Mouse (Mus musculus): ENCODE measurements around the gene Hnrnpc.

The Hnrnpc gene

GRCm38 (mm10) chr14:52103474-52103855 is 363 bp downstream of the Hnrnpc start:
- under 1% methylated on average over 30 of the region's 30 CpGs for WGBS

DNA sequence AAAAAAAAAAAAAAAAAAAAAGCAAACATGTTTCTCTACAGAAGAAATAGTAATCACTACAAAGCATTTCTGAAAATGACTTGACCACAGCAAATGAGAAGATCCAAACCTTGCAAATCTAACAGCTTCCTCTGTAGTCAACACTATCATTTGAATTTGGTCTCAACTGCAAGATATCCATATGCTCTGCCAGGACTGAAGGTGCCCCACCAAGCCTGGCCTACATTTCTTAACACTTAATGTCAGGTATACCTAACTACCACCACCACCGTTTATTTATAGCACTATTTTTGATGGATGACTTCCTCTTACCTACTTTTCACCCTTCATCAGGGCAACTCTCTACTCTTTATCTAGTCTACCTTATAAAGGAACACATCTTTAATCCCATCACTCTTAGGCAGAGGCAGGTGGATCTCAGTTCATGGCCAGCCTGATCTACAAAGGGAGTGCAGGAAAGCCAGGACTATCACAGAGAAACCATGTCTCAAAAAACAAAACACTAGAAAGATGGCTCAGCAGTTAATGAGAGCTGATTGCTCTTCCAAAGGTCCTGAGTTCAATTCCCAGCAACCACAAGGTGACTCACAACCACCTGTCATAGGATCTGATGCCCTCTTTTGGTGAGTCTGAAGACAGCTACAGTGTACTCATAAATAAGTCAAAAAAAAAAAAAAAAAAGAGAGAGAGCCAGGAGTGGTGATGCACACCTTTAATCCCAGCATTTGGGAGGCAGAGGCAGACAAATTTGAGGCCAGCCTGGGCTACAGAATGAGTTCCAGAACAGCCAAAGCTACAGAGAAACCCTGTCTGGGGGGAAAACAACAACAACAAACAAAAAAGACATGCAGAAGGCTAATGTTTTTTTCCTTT is 2.3 kb downstream of the Hnrnpc start:
- WGBS: 82% methylated on average over 1 of the region's 1 CpGs

DNA sequence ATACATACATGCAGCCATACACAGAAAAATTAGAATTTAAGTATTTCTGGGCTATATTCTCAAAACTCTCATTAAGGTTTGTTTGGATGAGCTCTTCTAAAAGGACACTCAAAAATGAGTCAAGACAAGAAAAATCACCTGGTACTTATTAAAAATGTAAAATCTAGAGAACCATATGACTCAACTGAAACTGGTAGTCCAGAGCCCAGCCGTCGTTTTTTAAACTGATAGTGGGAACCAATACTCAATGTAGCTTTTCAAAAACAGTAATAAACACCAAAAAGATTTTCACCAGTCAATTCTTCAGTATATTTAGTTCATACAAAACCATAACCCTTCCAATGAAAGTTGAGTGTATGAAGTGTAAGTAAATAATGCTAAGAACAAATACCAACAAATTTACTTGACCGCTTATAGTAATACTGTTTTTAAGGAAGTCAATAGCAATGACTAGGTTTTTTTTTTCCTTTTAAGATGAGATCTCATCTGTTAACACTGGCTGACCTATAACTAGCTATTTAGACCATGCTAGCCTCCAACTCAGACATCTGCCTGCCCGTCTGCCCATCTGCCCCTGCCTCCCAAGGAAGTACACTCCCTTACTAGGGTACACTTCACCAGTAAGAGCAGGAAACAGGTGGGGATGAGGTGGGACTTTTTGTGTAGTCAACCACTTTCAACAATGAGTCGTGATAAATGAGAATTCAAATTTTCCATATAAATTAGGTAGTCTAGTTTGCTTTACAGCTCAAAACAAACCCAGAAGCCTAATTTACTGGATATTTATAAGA is 3.5 kb downstream of the Hnrnpc start:
- WGBS: 30% methylated on average over 5 of the region's 5 CpGs

- 32% methylated on average over 2 of the region's 2 CpGs for WGBS
These were observed 4.3 kb downstream of the Hnrnpc start for GRCm38 (mm10) chr14:52099563-52099962.

GRCm38 (mm10) chr14:52098387-52098786 is 5.4 kb downstream of the Hnrnpc start:
- 30% methylated on average over 3 of the region's 3 CpGs for WGBS

DNA sequence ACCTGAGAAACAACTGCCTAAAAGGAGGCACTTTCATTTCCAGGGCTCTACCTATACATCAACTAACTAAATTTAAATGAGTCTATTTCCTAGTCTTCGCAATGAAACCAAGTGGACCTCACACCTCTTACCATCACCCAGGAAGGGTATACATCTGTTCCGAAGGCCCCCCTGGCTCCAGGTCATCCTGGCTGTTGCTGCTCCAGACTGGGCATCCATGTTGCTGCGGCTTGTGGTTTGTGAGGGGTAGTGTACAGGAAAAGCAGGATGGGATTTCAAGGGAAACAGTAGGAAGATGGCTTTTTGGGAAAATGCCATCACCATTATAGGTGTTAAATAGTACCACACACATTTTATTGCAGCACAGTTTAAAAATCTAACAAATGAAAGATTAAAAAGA is 6.6 kb downstream of the Hnrnpc start:
- 83% methylated on average over 3 of the region's 3 CpGs for WGBS

DNA sequence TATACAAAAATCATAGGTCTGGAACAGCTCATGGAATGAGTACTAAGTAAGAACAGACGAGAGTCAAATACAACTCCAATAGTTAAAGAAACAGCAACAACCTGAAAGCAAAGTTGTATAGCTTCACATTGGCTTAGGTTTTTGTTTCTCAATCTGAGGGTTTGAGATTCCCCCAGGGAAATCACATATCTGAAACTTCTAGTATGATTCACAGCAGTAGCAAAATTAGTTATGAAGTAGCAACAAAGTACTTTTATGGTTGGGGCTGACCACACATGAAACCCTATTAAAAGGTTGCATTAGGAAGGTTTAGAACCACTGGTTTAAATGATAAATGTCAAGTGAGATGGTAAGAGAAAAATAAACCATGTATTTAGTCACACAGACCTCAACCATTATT is 9.3 kb downstream of the Hnrnpc start:
- WGBS: 51% methylated on average over 1 of the region's 1 CpGs

- 93% methylated on average over 15 of the region's 15 CpGs for WGBS
These were observed 32.2 kb downstream of the Hnrnpc start for GRCm38 (mm10) chr14:52071599-52072137.

- WGBS: 66% methylated on average over 4 of the region's 4 CpGs
These were observed 37.7 kb downstream of the Hnrnpc start for GRCm38 (mm10) chr14:52066135-52066534.

DNA sequence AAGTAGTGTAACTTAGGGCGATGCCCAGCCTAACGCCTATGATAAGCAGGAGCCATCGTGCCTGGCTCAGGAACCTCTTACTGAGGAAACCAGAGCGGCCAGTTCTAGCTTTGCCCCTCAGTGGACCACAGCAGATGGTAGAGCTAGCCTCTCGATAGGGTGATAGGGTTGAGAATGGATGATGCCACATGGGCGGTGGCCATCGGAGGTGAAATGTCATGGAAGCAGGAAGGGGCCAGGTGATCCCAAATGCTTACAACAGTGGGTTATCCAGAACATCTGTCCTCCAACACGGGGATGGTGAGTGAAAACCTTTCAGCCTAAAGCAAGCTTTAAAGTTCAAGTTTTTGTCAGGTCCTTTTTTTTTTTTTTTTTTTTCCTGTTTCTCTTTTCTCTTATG is 42.0 kb downstream of the Hnrnpc start:
- 90% methylated on average over 8 of the region's 8 CpGs for WGBS

GRCm38 (mm10) chr14:52060800-52061199 is 43.0 kb downstream of the Hnrnpc start:
- WGBS: 81% methylated on average over 1 of the region's 1 CpGs

DNA sequence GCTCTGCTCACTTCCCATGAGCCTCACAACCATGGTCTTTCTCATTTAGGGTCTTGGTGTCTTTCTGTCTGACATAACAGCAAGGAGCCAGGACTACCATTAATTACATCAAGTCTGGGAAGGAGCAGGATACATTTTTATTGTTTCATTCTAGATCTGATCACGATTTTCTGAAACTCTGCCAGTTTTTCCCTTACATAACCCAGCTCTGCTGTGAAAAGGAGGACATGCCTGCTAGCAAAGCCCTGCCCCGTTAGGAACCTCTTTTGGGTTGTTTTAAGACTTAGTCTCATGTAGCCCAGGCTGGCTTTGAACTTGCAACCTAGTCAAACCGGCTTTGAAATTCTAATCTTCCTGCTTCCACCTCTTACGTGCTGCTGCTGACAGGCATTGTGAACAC is 43.8 kb downstream of the Hnrnpc start:
- 52% methylated on average over 4 of the region's 4 CpGs for WGBS

DNA sequence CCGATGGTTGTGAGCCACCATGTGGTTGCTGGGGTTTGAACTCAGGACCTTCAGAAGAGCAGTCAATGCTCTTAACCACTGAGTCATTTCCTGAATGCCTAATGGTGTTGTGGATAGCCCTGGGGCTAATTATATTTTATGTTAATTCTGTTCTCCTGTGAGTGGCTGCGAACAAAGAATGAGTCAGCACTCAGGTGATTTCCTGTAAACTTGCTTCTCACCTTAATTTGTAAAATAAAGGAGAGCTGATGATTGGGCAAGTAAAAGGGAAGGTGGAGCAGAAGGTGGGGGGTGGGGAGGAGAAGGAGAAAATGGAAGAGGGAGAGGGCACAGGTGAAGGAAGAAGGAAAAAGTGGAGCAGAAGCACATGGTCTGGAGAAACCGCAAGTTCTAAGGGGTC is 51.1 kb downstream of the Hnrnpc start:
- 91% methylated on average over 3 of the region's 3 CpGs for WGBS

DNA sequence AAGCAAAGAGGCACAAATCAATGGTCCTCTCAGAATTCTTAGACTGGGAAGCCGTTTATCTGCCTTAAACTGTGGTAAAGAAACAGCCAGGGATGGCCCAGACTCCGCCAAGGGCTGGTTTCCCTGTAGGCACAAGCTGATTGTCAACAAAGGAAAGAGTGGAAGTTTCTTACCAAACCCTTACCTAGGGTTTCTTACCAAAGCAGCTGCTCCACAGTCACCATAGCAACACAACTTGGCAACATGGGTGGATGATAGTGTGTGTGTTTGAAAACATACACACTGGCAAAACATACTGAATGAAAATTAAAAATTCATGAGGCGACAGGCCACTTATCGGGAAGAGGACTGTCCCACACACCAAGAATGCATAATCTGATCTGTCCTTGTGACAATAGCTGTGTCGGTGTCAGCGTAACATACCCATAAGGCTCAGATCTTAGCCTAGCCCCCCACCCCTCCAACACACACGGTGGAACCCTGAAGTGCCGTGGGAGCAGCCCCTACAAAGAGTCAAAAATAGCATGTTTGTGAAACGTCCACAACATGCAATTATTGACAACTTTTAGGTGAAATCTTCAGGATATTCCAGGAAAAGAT is 57.8 kb downstream of the Hnrnpc start:
- WGBS: 57% methylated on average over 9 of the region's 9 CpGs

GRCm38 (mm10) chr14:52044901-52045678 is 58.7 kb downstream of the Hnrnpc start:
- 13% methylated on average over 8 of the region's 8 CpGs for WGBS

DNA sequence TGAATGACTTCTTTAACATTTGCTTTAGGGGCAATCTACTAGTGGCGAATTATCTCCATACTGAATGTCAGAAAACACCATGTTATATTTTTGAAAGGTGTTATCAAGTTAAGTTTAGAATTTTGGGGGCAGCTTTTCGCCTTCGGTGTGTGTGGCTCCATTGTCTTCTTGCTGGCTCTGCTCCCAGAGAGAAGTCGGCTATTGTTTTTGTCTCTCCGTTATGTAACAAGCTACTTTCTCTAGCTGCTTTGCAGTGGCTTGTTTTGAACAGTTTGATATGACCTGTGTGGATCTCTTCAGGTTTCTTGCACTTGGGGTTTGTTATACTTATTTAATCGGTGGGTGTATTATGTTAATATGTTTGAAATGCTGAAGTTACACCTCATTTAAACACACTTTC is 60.4 kb downstream of the Hnrnpc start:
- WGBS: 35% methylated on average over 6 of the region's 6 CpGs

DNA sequence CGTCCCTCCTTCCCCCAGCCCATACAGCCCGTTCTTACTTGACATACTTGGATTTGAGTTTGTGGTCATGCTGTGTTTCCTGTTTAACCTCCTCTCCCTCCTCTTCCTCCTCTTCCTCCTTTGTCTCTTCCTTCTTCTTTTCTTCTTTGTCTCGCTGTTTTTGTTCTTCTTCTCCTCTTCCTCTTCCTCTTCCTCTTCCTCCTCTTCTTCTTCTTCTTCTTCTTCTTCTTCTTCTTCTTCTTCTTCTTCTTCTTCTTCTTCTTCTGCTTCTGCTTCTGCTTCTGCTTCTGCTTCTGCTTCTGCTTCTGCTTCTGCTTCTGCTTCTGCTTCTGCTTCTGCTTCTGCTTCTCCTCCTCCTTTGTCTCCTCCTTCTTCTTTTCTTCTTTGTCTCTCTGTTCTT is 61.5 kb downstream of the Hnrnpc start, which contains the start of gene Olfr221:
Olfr221 (minus strand) TSS at position 101 of the 400 bp plus-strand sequence.
- 61% methylated on average over 3 of the region's 3 CpGs for WGBS

- 92% methylated on average over 5 of the region's 5 CpGs for WGBS
These were observed 64.5 kb downstream of the Hnrnpc start for GRCm38 (mm10) chr14:52039332-52039731.

DNA sequence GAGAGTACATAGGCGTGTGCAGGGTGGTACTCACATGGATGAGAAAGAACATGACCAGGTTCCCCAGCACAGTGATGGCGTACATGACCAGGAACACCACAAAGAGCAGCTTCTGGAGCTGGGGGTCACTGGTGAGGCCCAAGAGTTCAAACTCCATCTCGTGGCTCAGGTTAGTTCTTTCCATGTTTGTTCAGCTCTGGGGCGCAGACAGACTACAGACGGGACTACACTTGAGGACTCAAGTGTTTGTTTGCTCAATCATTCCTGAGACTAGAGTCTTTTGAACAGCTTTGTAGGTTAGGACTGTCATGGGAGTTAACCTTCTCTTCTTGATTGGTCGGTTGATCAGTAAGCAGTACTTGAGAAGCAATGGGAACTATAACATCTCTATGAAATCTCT is 67.9 kb downstream of the Hnrnpc start:
- WGBS: 95% methylated on average over 6 of the region's 6 CpGs

DNA sequence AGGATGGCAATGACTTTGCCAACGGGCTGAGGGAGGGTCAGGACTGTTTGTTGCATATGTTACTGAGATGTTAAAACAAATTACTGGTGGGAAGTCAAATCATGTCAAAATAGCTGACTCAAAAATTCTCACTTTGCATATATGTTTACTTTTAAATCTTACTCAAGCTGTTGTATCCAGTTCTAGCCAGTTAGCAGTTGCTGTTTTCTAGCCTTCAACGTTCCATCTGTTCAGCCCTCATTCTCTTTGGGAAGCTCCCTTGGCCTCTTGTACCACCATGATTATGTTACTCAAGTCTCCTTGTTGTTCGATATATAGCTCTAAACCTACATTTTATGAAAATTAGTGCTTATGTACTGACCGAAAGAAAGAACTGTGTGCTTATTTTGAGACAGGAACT is 77.5 kb downstream of the Hnrnpc start:
- 64% methylated on average over 4 of the region's 4 CpGs for WGBS

DNA sequence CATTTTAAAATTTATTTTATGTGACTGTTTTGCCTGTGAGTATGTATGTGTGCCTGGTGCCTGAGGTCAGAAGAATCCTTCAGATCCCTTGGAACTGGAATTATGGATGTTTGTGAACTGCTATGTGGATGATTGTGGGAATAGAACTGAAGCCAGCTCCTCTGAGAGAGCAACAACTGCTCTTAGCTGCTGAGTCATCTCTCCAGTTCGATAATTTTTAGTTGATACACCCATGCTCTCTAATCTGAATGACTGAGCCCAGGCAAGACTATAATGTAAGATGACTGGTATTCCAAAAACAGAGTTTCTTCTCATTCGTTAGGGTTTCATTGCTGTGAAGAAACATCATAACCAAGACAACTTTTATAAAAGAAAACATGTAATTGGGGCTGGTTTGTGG is 79.7 kb downstream of the Hnrnpc start:
- WGBS: 47% methylated on average over 2 of the region's 2 CpGs
